Mouse (Mus musculus) ES-E14 (cell line): ENCODE measurements at regions not wholly inside any gene's neighbourhood (a gene's known extent, or its start where the extent isn't known, plus 50 kb on each side); places are given as distances from the start of the nearest gene placed in this dataset.

Experiments used
- DNase-seq: peaks from one replicate; pipeline ENCODE4 v3.0.0-alpha.2; 2013; ENCODE audit warnings: low read depth, low spot score
- H3K27ac ChIP-seq: 2 replicates; pipeline ENCODE4 v1.5.1; 2012; ENCODE audit warnings: low read depth, mild to moderate bottlenecking, low read length, moderate library complexity, mixed read lengths; ENCODE audit not compliant: poor library complexity, insufficient read depth, severe bottlenecking
- H3K36me3 ChIP-seq: 2 replicates; pipeline ENCODE4 v1.6.1; 2012; ENCODE audit warnings: mild to moderate bottlenecking, low read length, moderate library complexity, mixed read lengths; ENCODE audit not compliant: control insufficient read depth, poor library complexity, insufficient read depth, severe bottlenecking
- H3K4me1 ChIP-seq, 2 experiments: fragments of 150-350 bp in 1 of 2; sonication (generic) in 1 of 2; 2 replicates each; pipeline ENCODE4 v1.6.1; 2012; ENCODE audit warnings: low read length in 2 of 2, mild to moderate bottlenecking in 1 of 2, mixed read lengths in 1 of 2; ENCODE audit not compliant: control insufficient read depth in 2 of 2, insufficient read depth in 2 of 2, poor library complexity in 1 of 2
- H3K4me3 ChIP-seq, 2 experiments: fragments of 150-350 bp in 1 of 2; sonication (generic) in 1 of 2; 2 replicates each; pipeline ENCODE4 v1.5.1; 2012; ENCODE audit warnings: low read length in 2 of 2, low read depth in 1 of 2, mild to moderate bottlenecking in 1 of 2, mixed read lengths in 1 of 2; ENCODE audit not compliant: insufficient read depth in 1 of 2, poor library complexity in 1 of 2, severe bottlenecking in 1 of 2
- H3K9ac ChIP-seq: 2 replicates; pipeline ENCODE4 v1.6.1; 2012; ENCODE audit warnings: low read depth, mild to moderate bottlenecking, low read length, mixed read lengths; ENCODE audit not compliant: poor library complexity, insufficient read depth, severe bottlenecking
- H3K9me3 ChIP-seq: fragments of 150-350 bp; sonication (generic); 2 replicates; pipeline ENCODE4 v1.6.1; 2012; ENCODE audit warnings: low read depth, mild to moderate bottlenecking, low read length; ENCODE audit not compliant: control insufficient read depth, insufficient read depth
- CHD2 ChIP-seq: IDR thresholded peaks from 2 replicates; pipeline ENCODE4 v1.6.1; 2014; ENCODE audit warnings: mild to moderate bottlenecking, low read depth, low read length, inconsistent platforms
- HCFC1 ChIP-seq: IDR thresholded peaks from 2 replicates; pipeline ENCODE4 v1.6.1; 2012; ENCODE audit warnings: low read length, inconsistent platforms, borderline replicate concordance; ENCODE audit not compliant: insufficient read depth
- MAFK ChIP-seq: IDR thresholded peaks from 2 replicates; pipeline ENCODE4 v1.6.1; 2014; ENCODE audit warnings: mild to moderate bottlenecking, low read depth, low read length, inconsistent platforms; ENCODE audit not compliant: insufficient read depth
- ZC3H11A ChIP-seq: IDR thresholded peaks from 2 replicates; pipeline ENCODE4 v1.6.1; 2012; ENCODE audit warnings: low read depth, mild to moderate bottlenecking, inconsistent platforms, low read length, borderline replicate concordance
- ZNF384 ChIP-seq: IDR thresholded peaks from 2 replicates; pipeline ENCODE4 v1.6.1; 2012; ENCODE audit warnings: low read depth, low read length, inconsistent platforms
- in situ Hi-C, 2 experiments: fragments of 600-800 bp; cut with MboI; formaldehyde crosslinking; loops; one replicate each; pipeline ENCODE4 v1.15.1; 2025; ENCODE audit warnings: low sequenced_read_pairs in 2 of 2, inconsistent platforms in 1 of 2; ENCODE audit not compliant: unreplicated experiment in 2 of 2

GRCm38 (mm10) chr6:117650541-117650940, 190.4 kb upstream of the Zfp637 start:
- in situ Hi-C loops, result loop anchor here in 1 of 2 experiments (25.0 kb wide), 1 partner anchor 187 kb away; the partner anchor contains the start of gene Zfp637
- Histone ChIP-seq H3K36me3 (no peaks in the 10 kb centered on the region), H3K27ac (no peak overlapping the region), H3K4me1 (no peaks in the 10 kb centered on the region), H3K9me3 (no peaks in the 10 kb centered on the region), H3K4me3 (no peak overlapping the region), H3K9ac (no peak overlapping the region)
- no peak for DNase-seq
- no peak for TF ChIP-seq ZC3H11A
- TF ChIP-seq CHD2, result no peak
- no peak for TF ChIP-seq HCFC1
- no peak for TF ChIP-seq MAFK
- no peak for TF ChIP-seq ZNF384

- in situ Hi-C loops, result loop anchor here in 1 of 2 experiments (25.0 kb wide), 1 partner anchor 186 kb away; the partner anchor contains the start of gene Zfp637
- Histone ChIP-seq H3K4me3 (no peak overlapping the region), H3K4me1 (no peaks in the 10 kb centered on the region), H3K9ac (no peak overlapping the region), H3K27ac (no peak overlapping the region), H3K9me3 (no peaks in the 10 kb centered on the region), H3K36me3 (no peaks in the 10 kb centered on the region)
- no peak for DNase-seq
- no peak for TF ChIP-seq HCFC1
- TF ChIP-seq ZNF384, result no peak
- TF ChIP-seq ZC3H11A, result no peak
- TF ChIP-seq MAFK, result no peak
- TF ChIP-seq CHD2, result no peak
These were observed 189.4 kb upstream of the Zfp637 start for GRCm38 (mm10) chr6:117651551-117651950.

GRCm38 (mm10) chr6:117652012-117652411, 189.0 kb upstream of the Zfp637 start:
- Histone ChIP-seq H3K9me3 (no peaks in the 10 kb centered on the region), H3K4me3 (no peak overlapping the region), H3K36me3 (no peaks in the 10 kb centered on the region), H3K27ac (no peak overlapping the region), H3K9ac (no peak overlapping the region), H3K4me1 (no peaks in the 10 kb centered on the region)
- in situ Hi-C loops, result loop anchor here in 1 of 2 experiments (25.0 kb wide), 1 partner anchor 185 kb away; the partner anchor contains the start of gene Zfp637
- no peak for DNase-seq
- no peak for TF ChIP-seq CHD2
- no peak for TF ChIP-seq ZNF384
- TF ChIP-seq ZC3H11A, result no peak
- TF ChIP-seq HCFC1, result no peak
- TF ChIP-seq MAFK, result no peak

DNA sequence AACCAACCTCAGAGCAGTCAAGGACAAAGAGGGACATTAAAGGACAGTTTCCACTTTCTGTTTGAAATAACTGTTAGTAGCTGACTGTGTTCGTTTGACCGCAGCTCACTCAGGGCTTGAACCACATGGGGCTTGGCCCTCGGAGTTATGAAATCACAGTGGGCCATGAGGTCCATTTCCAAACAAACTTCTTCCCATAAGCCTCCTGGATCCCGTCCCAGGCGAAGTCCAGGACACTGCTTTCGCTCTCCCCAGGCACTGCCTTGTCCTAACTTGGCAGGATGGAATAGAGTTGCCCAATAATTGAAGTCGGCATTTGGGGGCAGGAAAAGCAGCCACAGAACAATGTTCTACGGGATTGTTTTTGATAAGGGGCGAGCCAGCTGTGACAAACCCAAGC, 188.1 kb upstream of the Zfp637 start:
- Histone ChIP-seq H3K4me1 (no peaks in the 10 kb centered on the region), H3K9ac (no peak overlapping the region), H3K36me3 (no peaks in the 10 kb centered on the region), H3K9me3 (no peaks in the 10 kb centered on the region), H3K27ac (no peak overlapping the region), H3K4me3 (no peak overlapping the region)
- TF ChIP-seq ZNF384, result no peak
- no peak for TF ChIP-seq HCFC1
- TF ChIP-seq MAFK, result no peak
- TF ChIP-seq ZC3H11A, result no peak
- TF ChIP-seq CHD2, result no peak
- DNase-seq, result no peak
- in situ Hi-C loops, result loop anchor here in 1 of 2 experiments (25.0 kb wide), 1 partner anchor 184 kb away; the partner anchor contains the start of gene Zfp637
